Mouse (Mus musculus) kidney, adult 8-10 months (tissue): Measurements from ENCODE around the gene Arpc5.
"Not testable (repeated sequence)": the region's sequence is repeated elsewhere in the genome, so short reads cannot be mapped to it uniquely, and the experiment has no call there.

Experiments used
- DNase-seq, 2 experiments: peaks; one replicate each; pipeline ENCODE4 v3.0.0; 2022

The Arpc5 gene

DNA sequence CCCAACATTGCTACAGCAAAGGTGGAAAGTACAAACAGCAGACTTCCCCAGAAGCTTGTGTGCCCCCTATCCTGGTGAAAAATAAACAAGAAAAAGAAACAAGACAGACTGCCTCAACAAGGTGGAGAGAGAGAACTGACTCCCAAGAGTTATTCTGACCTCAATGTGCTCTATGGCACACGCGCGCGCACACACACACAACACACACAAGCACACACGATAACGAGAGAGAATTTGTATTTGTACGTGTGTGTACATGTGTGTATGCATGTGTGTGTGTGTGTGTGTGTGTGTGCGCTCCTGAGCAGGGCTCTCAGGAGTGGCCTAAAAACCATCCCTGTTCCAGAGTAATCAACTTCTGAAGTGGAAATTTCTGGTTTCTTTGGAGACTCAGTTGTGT lies 18.3 kb downstream of the Arpc5 start:
- DNase-seq, result no peak

DNA sequence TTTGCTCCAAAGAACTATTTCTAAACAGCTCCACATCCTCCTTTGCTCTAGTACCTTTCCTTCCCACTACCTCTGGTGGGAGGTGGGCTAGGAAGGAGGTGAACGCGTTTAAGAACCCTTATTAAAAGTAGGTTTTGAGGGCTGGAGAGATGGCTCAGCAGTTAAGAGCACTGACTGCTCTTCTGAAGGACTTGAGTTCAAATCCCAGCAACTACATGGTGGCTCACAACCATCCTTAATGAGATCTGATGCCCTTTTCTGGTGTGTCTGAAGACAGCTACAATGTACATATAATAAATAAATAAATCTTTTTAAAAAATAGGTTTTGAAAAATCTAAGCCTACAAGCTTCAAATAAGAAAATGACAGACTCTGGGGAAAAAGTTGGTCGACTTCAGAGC lies 19.1 kb downstream of the Arpc5 start:
- not testable (repeated sequence) for DNase-seq

DNA sequence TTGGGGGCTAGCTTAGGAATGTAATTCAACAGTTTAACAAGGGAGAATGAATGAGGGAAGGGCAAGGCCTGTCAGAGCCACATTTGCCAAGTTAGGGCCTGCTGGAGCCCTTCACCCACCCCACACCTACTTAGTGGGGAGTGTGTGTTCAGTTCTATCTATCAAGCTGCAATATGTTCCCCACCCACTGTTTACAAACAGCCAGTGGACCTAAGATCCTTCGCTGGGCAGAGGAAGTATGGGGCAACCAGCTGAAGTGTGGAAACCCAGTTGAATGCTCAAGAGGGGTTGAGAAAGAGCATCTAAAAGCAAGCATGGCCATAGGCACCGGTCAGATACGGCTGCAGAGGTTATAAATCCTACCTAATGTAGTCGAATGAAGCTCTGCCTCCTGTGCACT lies 20.6 kb downstream of the Arpc5 start:
- no peak for DNase-seq

DNA sequence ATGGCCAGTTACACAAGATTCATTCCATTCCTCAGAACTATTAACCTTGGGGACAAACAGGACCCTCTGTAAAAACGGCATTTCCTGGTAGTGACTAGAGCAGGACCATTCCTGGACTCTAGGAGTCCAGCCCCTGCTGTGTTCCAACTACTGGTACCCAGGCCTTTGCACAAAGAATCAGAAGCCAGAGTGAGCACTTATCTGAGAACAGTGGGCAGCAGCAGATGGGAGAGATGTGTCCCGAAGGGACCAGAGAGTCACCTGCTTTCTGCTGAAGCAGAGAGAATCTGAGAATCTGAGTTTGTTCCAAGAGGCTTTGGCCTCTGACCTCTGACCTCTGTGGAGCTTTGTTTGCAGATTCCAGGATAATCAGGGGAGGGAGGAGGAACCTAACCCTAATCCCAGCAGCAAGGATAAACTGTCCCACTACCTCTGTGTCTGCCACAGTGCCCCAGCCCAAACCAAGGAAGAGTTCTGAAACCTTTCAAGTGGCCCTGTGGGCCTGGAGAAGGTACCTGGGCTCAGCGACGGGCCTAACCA lies 21.8 kb downstream of the Arpc5 start:
- DNase-seq, result no peak

DNA sequence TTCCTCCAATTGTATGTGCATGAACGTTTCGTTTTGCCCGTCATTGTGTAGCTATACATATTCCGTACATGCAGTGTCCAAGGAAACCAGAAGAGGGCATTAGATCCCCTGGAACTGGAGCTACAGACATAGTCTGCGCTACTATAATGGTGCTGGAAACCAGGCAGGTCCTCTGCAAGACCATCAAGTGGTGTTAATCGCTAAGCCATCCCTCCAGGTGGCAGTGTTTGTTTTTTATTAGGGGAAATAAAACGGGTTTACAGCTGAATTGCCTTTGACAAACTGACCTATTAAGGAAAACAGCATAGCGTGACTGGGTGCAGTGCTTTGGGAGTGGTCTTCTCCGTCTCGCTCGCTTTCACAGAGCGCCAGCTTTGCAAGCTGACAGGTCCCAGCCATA lies 23.9 kb downstream of the Arpc5 start:
- DNase-seq, result peak; percentile 39 to 56

DNA sequence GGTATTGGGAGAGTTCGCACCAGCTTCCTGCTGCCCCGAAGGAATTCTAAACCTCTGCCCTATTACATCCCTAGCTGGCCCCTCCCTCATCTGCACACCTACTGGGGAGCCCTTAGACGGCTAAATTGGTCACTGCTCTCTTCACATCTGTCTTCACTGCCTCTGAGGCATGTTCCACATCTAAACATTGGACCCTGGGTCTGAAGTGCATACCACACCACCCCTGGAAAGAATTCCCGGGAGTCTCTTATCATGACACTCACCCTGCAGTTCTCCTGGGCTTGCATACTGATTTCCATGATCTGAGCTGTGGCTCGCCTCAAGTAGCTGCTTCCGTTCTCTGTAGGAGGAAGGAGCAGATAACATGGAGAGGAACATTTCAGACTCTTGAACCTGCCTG lies 24.5 kb downstream of the Arpc5 start:
- no peak for DNase-seq

DNA sequence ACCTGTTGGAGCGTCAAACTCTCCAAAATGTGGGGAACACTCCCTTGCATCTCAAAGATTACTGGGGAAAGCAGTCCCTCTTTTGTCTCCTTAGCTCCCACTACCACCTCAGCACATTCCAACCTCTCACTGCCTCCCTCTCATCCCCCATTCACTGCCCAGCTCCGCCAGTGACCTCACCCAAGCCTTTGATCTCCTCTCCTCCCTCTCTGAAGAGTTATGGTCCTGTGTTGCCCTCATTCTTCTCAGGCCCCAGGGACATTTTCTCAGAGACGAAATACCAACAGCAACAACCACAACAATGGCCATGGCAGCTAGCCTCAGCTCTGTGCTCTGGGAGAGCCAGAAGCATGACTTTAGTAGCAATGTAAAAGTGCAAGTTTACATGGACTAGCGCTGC lies 24.9 kb downstream of the Arpc5 start:
- DNase-seq, result no peak

DNA sequence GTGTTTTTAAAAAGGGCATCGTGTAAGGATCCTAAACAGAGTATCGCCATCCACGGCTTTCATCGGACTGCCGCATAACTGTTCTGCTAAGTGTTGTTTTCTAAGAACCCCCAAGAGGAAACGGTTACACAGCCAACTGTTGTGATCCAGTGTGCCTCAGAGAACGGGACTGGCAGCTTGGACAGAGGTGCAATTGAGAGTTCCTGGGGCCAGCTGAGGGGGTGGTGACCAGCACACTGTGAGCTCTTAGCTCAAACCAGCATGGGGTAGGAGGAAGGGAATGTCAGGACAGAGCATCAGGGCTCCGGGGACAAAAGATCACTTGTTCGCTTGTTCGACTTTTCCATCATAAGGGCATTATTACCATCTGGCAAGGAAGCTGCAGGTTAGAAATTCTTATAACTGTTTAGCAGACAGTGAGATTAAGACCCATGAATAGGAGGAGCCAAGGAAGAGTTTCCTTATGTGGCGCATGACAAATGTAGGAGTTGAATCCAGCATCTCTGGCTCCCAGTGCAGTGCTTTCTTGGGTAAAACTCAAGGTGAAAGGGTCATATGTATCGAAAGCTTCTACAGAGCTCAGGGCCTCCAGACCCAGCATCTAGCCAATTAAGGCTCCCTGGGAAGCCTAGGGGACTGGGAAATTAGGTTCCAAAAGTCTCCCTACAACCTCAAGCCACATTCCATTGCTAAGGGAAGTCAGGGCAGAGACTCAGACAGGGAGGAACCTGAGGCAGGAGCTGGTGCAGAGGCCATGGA lies 26.6 kb downstream of the Arpc5 start:
- no peak for DNase-seq

DNA sequence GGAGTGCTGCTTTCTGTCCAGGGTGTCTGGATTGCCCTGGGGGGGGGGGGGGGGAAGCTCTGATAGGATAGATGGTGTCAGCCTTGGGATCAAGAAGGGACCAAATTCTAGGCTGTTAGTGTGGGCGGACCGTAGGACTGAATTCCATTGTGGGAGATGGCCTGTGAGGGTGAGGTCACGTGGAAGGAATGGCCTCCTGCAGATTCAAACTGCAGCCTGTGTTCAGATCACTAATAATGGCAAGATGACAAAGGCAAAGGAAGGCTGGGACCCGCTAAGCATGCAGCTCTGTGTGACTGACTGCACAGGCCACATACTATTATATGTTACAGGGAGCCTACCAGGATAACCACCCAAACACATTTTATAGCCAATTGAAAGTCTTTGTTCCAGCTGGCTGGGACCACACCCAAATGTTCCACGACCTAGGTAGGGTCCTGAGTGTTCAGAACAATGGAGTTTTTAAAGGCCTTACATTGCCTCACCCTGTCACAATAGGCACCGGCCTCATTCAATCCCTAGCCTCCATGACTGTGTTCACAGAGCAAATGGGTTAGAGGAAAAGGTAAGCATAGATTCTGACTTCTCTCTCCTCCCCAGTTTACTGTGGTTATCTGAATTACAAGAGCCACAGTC lies 27.3 kb downstream of the Arpc5 start:
- no peak for DNase-seq

DNA sequence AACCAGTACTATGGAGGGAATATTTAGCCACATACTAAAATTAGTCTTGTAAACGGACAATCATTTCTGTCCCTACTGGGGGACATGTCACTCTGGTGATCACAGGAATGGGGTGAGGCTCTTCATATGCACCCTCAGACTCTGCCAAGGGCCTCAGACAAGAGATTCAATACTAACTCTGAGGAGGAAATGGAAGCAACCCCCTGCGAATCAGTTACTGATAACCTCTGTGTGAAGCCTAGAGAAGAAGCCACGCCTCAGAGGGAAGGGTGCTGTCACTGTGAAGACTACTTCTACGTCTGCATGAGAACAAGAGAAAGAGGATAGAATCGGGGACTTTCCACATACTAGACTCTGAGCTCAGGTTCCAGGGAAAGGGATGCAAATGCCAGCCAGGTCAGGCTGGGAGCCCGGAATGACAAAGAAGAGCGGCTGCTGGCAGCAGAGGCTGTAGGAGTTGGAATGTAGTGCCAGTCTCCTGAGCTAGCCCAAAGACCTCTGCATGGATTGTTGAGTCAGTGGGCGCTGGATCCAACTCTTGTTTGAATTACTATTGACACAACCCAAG lies 29.4 kb downstream of the Arpc5 start:
- DNase-seq, result no peak

DNA sequence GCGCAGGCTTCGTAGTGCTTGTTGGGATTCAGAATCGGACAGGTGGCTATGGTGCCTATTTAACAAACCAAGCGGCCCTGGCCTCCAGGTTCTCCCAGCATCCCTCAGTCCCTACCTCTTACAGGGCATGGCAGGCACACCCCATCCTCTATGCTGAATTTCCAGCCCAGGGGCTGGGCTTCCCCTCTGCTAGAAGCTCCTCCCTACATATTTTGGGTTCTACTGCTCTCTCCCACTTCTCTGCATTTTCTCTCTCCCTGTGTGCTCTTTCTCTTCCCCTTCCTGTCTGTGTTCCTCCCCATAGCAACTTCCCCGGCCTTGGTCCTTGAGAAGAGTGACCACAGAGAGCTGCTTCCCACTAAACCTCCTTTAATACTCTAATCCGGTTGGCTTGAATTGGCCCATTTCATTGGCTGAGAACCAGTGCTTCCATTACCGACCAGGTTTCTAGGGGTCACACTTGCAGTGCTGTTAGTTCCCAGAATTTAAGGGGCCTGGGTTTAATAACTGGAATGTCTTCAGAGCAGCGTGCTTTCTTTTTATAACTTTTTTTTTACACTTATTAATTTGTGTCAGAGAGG lies 30.4 kb downstream of the Arpc5 start:
- no peak for DNase-seq

DNA sequence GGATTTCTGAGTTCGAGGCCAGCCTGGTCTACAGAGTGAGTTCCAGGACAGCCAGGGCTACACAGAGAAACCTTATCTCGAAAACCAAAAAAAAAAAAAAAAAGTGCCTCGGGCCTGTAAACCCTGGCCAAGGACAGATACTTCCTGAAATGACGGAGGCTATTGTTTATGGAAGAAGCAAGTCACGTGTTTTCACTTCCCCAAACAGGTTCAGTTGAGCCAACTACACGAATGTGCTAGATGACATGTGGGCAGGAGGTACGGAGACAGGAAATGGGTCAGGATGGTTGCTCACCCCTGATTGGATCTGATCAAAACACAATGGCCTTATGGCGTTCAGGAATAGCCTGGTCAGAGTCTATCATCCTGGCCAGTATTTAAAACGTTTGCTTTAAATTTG lies 31.8 kb downstream of the Arpc5 start:
- no peak for DNase-seq

DNA sequence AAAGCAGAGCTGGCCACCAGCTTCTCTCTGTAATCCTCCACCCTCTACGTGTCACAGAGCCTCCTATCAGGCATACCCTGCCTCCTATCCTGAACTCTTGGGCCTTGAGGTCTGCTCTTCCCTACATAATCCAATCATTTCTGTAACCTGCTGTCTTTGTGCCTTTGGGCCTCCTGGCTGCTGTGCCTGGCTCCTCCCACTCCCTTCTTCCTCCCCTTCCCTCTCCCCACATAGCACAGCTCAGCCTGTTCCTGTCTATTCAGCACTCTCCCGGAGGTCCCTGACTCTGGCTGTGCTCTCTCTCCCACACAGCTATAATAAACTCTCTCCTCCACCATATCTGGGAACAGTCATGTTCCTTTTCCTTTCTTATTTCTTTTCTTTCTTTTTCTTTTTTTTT lies 33.6 kb downstream of the Arpc5 start, which contains the start of gene Ncf2:
Gene Ncf2, plus strand, starts transcription at position 298 of the 400 bp plus-strand sequence.
- peak in 1 of 2 experiments; percentile 19 for DNase-seq

DNA sequence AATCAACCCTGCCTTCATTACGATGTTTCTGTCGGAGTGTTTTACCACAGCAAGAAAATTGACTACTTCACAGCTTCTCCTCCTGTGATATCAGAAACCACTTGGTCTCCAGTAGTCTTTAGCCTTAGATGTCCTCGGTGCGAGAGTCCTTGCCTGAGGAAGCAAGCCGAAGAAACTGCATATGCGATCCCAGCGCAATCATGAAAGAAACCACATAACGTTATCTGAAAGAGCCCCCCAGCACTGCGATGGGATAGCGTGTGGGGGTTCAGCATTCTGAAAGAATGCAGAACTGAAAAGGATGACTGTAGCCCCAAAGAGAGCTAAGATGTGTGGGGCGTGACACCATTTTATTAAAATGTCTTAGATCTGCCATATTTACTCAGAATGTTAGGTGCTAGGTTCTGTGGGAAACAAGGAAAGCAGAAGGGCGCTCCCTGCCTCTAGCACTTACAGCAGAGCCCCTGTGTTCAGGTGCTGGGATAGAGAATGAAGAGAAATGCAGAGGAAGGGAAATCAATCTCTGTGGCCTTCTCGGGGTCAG lies 34.4 kb downstream of the Arpc5 start:
- DNase-seq, result no peak

DNA sequence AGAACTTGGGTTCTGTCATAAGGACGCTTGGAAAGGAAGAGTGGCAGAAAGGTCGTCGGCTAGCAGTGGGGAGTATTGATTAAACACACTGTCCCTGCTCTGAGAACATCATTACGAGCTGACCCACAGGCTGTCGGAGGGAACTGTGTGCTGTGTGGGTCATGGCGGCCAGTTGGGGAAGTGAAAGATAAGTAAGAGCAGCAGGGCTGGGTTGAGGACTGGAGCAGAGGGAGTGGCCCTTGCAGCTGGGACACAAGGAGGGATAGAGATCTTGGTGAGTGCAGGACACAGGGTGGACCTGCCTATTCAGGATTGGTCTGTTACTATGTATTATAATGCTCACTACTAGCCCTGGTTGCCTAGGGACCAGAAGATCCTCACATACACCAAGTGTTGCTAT lies 38.6 kb downstream of the Arpc5 start:
- no peak for DNase-seq

DNA sequence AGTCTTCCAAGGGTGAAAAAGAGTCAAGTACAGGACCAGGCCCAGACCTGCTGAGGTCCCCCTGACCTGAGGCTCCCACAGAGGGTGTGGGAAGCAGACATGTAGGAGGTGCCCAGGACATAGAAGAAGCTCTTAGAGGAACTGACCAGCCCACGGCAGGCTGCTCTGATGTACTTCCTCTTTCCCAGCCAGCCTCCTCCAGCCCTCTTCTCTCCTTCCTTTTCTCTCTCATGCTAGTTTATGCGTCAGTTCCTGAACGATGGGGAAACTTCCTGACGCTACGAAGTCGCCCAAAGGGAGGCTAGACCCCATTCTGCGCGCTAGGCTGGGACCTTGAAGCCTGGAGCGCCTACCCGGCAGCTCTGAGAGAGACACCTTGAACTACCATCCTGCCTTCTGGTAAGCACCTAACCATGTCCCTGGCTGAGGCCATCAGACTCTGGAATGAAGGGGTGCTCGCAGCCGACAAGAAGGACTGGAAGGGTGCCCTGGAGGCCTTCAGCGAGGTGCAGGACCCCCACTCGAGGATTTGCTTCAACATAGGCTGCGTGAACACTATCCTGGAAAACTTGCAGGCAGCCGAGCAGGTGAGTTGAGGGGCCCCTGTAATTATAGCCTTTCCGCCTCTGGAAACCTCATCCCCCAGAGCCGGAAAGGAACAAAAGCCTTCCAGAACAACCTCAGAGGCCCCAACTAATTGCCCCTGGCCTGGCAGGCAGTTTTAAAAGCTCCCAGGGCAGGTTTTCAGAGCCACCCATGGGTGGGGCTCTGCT lies 41.5 kb downstream of the Arpc5 start:
- no peak for DNase-seq

DNA sequence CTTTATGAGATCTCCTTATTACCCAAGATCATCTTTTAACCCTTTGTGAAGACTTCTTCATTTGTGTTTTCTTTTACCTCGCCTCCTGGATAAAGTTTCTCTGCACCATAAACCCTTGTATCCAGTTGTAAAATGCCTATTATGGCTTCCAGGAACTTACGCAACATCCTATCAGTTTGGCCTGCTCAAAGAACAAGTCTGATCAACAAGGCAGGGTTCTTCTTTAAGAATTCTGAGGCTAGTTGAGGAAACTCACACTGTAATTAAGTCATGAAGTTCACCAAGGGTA lies 42.0 kb downstream of the Arpc5 start:
- no peak for DNase-seq

DNA sequence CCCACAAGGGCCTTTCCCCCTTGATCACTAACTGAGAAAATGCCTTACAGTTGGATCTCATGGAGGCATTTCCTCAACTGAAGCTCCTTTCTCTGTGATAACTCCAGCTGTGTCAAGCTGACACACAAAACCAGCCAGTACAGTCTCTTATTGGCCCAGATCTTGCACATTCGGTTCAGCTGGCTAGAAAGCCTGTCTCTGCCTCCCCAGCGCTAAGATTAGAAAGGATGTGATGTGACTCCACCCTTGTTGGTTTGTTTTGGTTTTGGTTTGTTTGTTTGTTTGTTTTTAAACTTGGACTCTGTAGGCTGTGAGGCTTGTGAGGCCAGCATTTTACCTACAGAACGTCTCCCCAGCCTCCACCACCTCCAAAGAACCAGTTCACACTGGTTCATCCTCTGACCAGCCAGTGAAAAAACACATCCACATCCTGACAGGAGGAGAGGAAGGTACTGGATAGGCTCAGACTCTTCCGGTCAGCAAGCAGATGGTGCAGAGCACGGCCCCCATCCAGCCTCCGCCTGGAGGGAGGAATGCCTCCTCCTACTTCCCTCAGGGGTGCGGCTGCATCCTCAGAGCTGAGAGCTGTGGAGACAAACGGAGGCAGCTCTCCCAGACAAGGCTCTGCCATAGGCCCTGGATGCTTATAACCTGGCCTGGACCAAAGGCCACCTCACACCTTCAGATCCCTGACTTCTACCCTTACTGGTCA lies 43.4 kb downstream of the Arpc5 start:
- DNase-seq, result peak; percentile 20 to 21

DNA sequence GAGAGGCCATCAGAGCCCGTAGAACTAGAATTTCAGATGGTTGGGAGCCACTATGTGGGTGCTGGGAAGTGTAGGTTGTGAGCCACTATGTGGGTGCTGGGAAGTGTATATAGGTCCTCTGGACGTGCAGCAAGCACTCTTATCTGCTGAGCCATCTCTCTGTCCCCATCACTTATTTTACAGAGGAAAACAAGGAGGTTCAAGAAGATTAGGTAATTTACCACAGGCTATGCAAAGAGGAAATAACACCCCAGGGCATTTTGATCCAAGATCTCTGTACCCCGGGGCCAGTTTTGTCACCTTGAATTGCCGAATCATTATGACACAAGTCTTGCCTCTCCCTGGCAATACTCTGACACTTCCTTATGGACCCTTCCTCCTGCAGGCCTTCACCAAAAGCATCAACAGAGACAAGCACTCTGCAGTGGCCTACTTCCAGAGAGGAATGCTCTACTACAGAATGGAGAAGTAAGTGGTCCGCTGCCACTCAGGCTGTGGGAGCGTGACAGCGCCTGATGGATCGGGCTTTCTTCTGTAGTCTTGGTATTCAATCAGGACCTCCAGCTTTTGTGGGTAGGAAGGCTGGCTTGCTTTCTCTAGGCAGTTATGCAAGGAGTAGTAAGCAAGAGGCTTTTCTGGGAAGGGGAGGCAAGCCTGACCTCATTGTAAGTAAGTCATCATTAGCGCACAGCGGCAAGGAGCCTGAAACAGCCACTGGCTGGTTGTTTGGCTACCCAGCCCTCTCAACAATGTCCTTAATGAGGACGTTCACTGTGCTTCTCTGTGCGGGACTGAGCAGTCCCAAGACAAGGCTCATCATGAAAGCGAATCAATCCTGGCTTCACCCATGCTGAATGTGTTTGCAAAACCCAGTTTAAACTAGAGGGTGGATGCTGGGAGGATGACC lies 44.4 kb downstream of the Arpc5 start:
- no peak for DNase-seq

DNA sequence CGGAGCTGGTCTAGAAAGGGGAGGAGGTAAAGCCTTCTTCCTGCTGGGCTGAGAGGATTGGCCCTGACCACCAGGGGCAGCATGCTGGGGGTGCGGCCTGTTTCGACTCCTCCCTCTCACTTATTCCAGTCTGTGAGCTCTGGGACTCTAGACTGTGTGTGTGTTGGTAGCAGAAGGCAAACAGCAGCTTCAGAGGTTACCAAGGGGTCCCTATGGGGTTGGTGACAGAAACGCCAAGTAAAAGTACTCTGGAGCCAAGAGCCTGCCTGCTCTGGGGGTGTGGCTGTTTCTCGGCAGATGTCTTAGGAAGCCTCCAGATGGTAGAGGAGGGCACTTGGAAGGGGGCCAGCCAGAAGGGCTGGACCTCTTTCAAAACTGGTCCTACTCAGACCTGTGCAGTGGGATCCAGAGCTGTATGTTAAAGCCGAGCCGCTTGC lies 48.9 kb downstream of the Arpc5 start:
- DNase-seq, result no peak
